Mouse (Mus musculus): ENCODE data around the gene Nfe2l2.

- TF ChIP-seq POLR2A (IDR thresholded peaks at IDR 0.05; ENCODE audit: low read depth, low read length) (no peak), CTCF (IDR thresholded peaks at IDR 0.05; ENCODE audit: borderline replicate concordance, insufficient read depth, low read length) (no peak)
Observed at GRCm38 (mm10) chr2:75748841-75749240, 44.4 kb upstream of the Nfe2l2 start.
